Mouse (Mus musculus): ENCODE results near the gene Tpsab1. TPM values are rescaled to one million over a fixed set of nuclear protein-coding genes. Genes with fewer than 3 reads are reported as not detected.

The Tpsab1 gene
- polyA plus RNA-seq (2015; fragmentation: Nextera tagmentation; extraction: Ambion mirVana): not detected in 2 replicates

DNA sequence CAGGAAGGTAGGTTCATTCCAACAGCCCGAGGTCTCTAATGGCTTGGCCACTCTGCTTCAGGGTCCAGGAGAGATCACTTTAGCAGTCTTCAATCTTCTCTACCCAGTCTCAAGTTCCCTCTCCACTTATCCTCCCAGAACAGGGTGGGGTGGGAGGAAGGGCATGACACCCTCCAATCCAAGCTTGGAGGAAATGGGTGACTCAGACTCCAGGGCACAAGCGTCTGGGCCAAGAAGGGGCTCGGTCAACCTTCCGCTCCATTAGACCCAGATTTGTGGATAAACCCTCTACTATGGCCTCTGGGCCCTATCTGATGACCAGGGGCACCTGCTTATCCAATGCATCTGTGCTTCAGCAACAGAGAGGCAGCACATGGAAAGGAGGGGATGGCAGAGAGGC, at the start of gene Tpsab1:
TSS of gene Tpsab1 (minus strand) at position 101 of the 400 bp plus-strand sequence.
- H3K4me2 ChIP-seq: no peak within 1 kb of the TSS
- H3K27me3 ChIP-seq (replicated peaks): peaks cover 11% of the 10 kb centered on the region; the same call in 1 of the 2 replicates
- ATAC-seq (ENCODE audit: extremely low read depth, insufficient number of reproducible peaks, low FRiP score, low TSS enrichment): no peak
- H3K9ac ChIP-seq: no peak within 1 kb of the TSS
- 81% methylated on average over 4 of the region's 4 CpGs for WGBS
- H3K9me3 ChIP-seq: no peaks in the 10 kb centered on the region
- H3K27ac ChIP-seq (replicated peaks): no peak within 1 kb of the TSS
- no peaks in the 10 kb centered on the region for H3K36me3 ChIP-seq
- no peaks in the 10 kb centered on the region for H3K4me1 ChIP-seq
- H3K4me3 ChIP-seq: no peak within 1 kb of the TSS

DNA sequence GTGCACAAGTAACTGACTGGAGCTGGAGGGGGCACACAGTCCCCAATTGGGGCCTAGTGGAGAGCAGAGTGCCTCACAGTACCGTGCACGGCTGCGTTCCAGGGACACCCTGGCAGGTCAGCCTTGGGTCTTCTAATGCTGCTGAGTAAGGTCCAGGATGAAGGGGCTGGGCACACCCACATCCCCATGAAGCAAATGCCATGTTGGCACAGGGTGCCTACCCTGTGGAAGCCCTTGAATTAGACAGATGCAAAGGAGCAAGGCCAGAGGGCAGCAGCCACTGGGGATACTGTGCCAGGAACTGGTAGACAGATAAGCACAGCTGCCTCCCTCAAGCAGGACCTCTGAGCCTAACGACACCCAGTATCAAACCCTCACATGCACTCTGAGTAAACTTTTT, 49.2 kb upstream of the Tpsab1 start:
- no peaks in the 10 kb centered on the region for H3K27me3 ChIP-seq (replicated peaks)
- no peak overlapping the region for H3K27ac ChIP-seq (replicated peaks)
- H3K9ac ChIP-seq: no peak overlapping the region
- peaks cover 17% of the 10 kb centered on the region for H3K4me1 ChIP-seq
- H3K4me2 ChIP-seq: no peak overlapping the region
- no peak overlapping the region for H3K4me3 ChIP-seq
- ATAC-seq (ENCODE audit: extremely low read depth, insufficient number of reproducible peaks, low FRiP score, low TSS enrichment): no peak
- WGBS: 74% methylated on average over 4 of the region's 4 CpGs
- H3K36me3 ChIP-seq: peaks cover 60% of the 10 kb centered on the region
- no peaks in the 10 kb centered on the region for H3K9me3 ChIP-seq

DNA sequence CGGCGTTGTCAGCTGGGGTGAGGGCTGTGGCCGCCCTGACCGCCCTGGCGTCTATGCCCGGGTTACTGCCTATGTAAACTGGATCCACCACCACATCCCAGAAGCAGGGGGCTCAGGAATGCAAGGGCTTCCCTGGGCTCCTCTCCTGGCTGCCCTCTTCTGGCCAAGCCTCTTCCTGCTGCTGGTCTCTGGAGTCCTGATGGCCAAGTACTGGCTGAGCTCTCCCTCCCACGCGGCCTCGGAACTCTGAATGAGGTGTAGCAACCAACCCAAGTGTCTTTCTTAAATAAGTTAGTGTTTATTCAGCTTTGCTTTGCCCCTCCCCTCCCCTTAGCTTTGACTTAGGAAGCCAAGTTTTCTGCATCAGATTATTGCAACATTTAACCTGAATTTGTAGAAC, 28.6 kb upstream of the Tpsab1 start:
- Histone ChIP-seq H3K9ac (no peak overlapping the region), H3K27ac (replicated peaks) (no peak overlapping the region), H3K4me1 (no peaks in the 10 kb centered on the region), H3K27me3 (replicated peaks) (0 out of 2 replicates have a peak, but pooled peaks cover 3% of the 10 kb centered on the region), H3K4me3 (no peak overlapping the region), H3K4me2 (no peak overlapping the region), H3K9me3 (no peaks in the 10 kb centered on the region), H3K36me3 (peaks cover 44% of the 10 kb centered on the region)
- no peak for ATAC-seq (ENCODE audit: extremely low read depth, insufficient number of reproducible peaks, low FRiP score, low TSS enrichment)
- 35% methylated on average over 9 of the region's 9 CpGs for WGBS

DNA sequence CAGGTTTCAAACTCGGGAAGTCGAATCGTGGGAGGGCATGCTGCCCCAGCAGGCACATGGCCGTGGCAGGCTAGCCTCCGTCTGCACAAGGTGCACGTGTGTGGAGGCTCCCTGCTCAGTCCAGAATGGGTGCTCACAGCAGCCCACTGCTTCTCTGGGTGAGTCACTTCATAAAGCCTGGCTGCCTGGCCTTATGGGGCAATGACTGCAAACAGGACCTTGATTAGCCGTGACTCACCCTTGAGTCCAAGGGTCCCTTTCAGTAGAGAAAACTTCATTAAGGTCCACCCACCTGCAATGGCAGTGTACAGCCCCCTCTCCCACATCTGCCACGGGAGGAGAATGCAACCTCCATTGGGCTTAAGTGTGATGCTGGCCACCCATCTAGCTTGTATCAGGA, 27.1 kb upstream of the Tpsab1 start:
- Histone ChIP-seq H3K4me1 (no peaks in the 10 kb centered on the region), H3K27ac (replicated peaks) (no peak overlapping the region), H3K4me2 (no peak overlapping the region), H3K4me3 (no peak overlapping the region), H3K9me3 (no peaks in the 10 kb centered on the region), H3K27me3 (replicated peaks) (peaks cover 3% of the 10 kb centered on the region; the same call in 1 of the 2 replicates), H3K9ac (no peak overlapping the region), H3K36me3 (peaks cover 32% of the 10 kb centered on the region)
- no peak for ATAC-seq (ENCODE audit: extremely low read depth, insufficient number of reproducible peaks, low FRiP score, low TSS enrichment)
- 69% methylated on average over 8 of the region's 8 CpGs for WGBS

DNA sequence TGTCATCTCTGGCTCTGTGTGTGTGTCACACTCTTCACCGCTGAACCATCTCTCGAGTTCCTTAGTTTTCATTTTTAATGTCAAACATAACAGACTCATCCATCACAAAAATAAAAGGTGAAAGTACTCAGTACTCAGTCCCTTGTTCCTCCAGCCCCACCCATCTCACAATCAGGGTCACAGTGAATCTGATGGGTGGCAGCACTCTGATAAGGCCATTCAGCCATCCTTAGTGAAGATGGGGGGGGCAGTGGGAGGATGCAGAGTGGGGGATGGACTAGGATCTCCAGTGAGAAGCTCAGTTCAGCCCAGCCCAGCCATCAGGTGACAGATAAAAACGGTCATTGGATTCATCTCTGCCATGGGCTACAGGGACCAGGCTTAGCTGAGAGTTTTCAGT, 23.6 kb upstream of the Tpsab1 start, which contains the start of gene Tpsg1:
TSS of gene Tpsg1 (plus strand) at position 301 of the 400 bp plus-strand sequence.
- Histone ChIP-seq H3K27ac (replicated peaks) (no peak within 1 kb of the TSS), H3K9me3 (no peaks in the 10 kb centered on the region), H3K9ac (no peak within 1 kb of the TSS), H3K4me3 (no peak within 1 kb of the TSS), H3K4me2 (no peak within 1 kb of the TSS), H3K36me3 (no peaks in the 10 kb centered on the region), H3K4me1 (no peaks in the 10 kb centered on the region), H3K27me3 (replicated peaks) (peaks cover 25% of the 10 kb centered on the region)
- WGBS: 70% methylated on average over 3 of the region's 3 CpGs
- ATAC-seq (ENCODE audit: extremely low read depth, insufficient number of reproducible peaks, low FRiP score, low TSS enrichment): no peak

DNA sequence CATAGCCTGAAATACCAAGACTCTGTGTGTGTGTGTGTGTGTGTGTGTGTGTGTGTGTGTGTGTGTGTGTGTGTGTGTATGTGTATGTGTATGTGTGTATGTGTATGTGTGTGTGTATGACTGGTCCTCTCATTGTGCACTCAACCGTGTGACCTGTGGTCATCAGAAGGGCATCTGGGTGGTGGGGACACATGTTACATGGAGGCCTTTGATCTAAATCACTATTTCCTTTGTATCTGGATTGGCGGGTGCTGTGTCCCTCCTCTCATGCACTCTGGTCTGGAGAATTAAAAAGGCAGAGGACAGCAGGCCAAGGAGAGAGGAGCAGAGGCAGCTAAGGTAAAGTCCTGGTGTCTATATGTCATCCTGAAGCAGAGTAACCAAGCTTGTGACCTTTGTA, 20.6 kb upstream of the Tpsab1 start, which contains the start of gene Tpsb2:
TSS of gene Tpsb2 (plus strand) at position 301 of the 400 bp plus-strand sequence.
- no peak within 1 kb of the TSS for H3K27ac ChIP-seq (replicated peaks)
- no peak within 1 kb of the TSS for H3K9ac ChIP-seq
- no peak within 1 kb of the TSS for H3K4me3 ChIP-seq
- H3K4me2 ChIP-seq: no peak within 1 kb of the TSS
- ATAC-seq (ENCODE audit: extremely low read depth, insufficient number of reproducible peaks, low FRiP score, low TSS enrichment): no peak
- peaks cover 25% of the 10 kb centered on the region for H3K27me3 ChIP-seq (replicated peaks)
- 64% methylated on average over 2 of the region's 2 CpGs for WGBS
- no peaks in the 10 kb centered on the region for H3K9me3 ChIP-seq
- H3K4me1 ChIP-seq: no peaks in the 10 kb centered on the region
- H3K36me3 ChIP-seq: no peaks in the 10 kb centered on the region

DNA sequence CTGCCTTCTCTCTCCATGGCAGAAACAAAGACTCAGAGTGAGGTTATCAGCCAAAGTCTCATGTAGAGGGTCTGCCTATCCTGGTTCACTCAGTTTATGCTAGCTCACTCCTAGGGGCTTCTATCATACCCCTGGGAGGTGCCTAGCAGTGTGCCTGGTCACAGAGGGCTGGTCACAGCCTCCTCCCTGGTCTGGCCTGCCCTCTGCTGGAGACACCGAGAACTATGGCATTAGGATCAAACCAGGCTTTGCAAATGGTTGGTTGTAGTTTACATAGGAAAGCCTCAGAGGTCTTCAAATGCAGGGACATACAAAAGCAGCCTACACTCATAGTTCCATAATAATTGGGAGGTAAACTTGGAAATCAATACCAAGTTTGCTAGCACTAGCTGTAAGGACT, 18.4 kb upstream of the Tpsab1 start:
- Histone ChIP-seq H3K9ac (no peak overlapping the region), H3K27ac (replicated peaks) (no peak overlapping the region), H3K9me3 (no peaks in the 10 kb centered on the region), H3K4me3 (no peak overlapping the region), H3K27me3 (replicated peaks) (peaks cover 25% of the 10 kb centered on the region), H3K4me1 (no peaks in the 10 kb centered on the region), H3K4me2 (no peak overlapping the region), H3K36me3 (no peaks in the 10 kb centered on the region)
- 6% methylated on average over 1 of the region's 1 CpGs for WGBS
- ATAC-seq (ENCODE audit: extremely low read depth, insufficient number of reproducible peaks, low FRiP score, low TSS enrichment): no peak

DNA sequence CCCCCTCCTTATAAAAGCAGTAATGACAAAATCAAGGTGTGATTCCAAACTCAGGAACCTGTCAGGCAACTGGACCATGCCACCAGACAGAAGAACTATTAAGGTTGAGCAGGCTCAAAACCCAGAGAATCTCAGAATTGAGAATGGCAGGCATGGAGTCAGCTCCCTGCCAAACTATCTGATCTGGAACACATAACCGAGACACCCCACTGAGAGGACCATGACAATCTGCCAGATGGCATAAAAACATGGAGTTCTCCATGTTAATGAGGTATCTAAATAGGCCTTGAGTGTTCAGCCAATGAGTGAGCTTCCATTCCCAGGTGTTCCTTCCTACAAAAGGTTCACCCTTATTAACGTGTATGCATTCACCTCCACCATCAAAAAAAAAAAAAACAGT, 15.9 kb upstream of the Tpsab1 start:
- H3K9ac ChIP-seq: no peak overlapping the region
- WGBS: 57% methylated on average over 2 of the region's 2 CpGs
- H3K9me3 ChIP-seq: no peaks in the 10 kb centered on the region
- H3K4me3 ChIP-seq: no peak overlapping the region
- no peak overlapping the region for H3K27ac ChIP-seq (replicated peaks)
- peaks cover 16% of the 10 kb centered on the region for H3K27me3 ChIP-seq (replicated peaks)
- no peaks in the 10 kb centered on the region for H3K4me1 ChIP-seq
- H3K4me2 ChIP-seq: no peak overlapping the region
- H3K36me3 ChIP-seq: no peaks in the 10 kb centered on the region
- no peak for ATAC-seq (ENCODE audit: extremely low read depth, insufficient number of reproducible peaks, low FRiP score, low TSS enrichment)

DNA sequence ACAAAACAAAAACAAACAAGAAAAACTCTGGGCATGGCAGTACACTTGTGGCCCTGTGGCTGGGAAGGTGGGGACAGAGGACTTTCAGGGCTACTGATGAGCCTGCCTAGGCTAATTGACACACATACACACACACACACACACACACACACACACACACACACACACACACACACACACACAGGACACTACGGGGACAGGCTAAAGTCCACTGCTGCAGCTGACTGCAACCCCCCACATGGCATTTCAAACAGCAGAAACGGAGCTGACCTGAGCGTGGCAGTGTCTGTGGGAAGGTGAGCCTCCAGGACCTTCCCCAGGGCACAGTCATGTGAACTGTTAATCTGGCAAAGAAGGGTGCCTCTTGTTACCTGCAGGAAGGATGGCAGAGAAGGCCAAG, 3.9 kb downstream of the Tpsab1 start:
- no peaks in the 10 kb centered on the region for H3K4me1 ChIP-seq
- no peak overlapping the region for H3K27ac ChIP-seq (replicated peaks)
- H3K9me3 ChIP-seq: no peaks in the 10 kb centered on the region
- WGBS: 65% methylated on average over 3 of the region's 3 CpGs
- H3K27me3 ChIP-seq (replicated peaks): peaks cover 9% of the 10 kb centered on the region; the same call in 1 of the 2 replicates
- H3K36me3 ChIP-seq: no peaks in the 10 kb centered on the region
- ATAC-seq (ENCODE audit: extremely low read depth, insufficient number of reproducible peaks, low FRiP score, low TSS enrichment): no peak
- H3K4me2 ChIP-seq: no peak overlapping the region
- H3K4me3 ChIP-seq: no peak overlapping the region
- no peak overlapping the region for H3K9ac ChIP-seq

DNA sequence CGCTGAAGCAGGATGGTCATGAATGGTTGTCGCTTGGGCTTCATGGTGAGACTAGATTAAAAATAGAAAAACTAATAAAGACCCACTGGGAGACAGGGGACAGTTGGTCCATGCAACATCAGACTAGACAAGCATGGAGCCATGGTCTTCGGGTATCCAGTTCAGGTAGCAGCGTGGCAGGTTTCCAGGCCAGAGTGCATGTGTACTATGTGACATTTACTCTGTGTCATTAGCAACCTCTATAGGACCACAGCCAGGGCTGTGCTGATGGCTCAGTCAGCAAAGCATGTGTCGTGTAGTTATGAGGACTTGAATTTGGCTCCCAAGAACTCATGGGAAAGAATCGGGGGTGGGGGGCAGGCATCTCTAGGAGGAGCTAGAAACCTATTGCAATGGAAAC, 5.4 kb downstream of the Tpsab1 start:
- H3K9me3 ChIP-seq: no peaks in the 10 kb centered on the region
- no peak for ATAC-seq (ENCODE audit: extremely low read depth, insufficient number of reproducible peaks, low FRiP score, low TSS enrichment)
- 77% methylated on average over 6 of the region's 6 CpGs for WGBS
- no peak overlapping the region for H3K27ac ChIP-seq (replicated peaks)
- H3K4me1 ChIP-seq: no peaks in the 10 kb centered on the region
- no peak overlapping the region for H3K4me2 ChIP-seq
- no peak overlapping the region for H3K9ac ChIP-seq
- no peaks in the 10 kb centered on the region for H3K36me3 ChIP-seq
- no peak overlapping the region for H3K4me3 ChIP-seq
- peaks cover 7% of the 10 kb centered on the region; the same call in 1 of the 2 replicates for H3K27me3 ChIP-seq (replicated peaks)

DNA sequence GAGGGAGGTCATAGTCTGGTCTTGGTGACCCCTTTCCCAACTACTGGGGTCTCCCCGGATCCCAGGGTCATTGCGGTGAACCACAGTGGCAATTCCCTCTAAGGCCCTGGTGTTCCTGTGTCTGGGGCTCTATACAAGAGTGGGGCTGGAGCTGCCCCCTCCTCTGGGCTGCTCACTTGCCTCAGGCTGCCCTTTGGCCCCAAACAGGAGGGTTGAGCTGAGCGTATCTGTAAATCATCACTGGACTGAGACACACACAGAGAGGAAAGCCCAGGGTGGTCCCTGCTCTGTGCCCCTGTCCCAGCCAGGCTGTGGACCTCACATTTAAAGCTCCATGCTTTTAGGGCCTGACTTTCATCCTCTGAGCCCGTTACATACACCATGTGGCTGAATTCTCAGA, 7.1 kb downstream of the Tpsab1 start:
- WGBS: 79% methylated on average over 4 of the region's 4 CpGs
- Histone ChIP-seq H3K4me2 (no peak overlapping the region), H3K4me3 (no peak overlapping the region), H3K9me3 (no peaks in the 10 kb centered on the region), H3K27me3 (replicated peaks) (peaks cover 21% of the 10 kb centered on the region), H3K9ac (no peak overlapping the region), H3K27ac (replicated peaks) (no peak overlapping the region), H3K36me3 (no peaks in the 10 kb centered on the region), H3K4me1 (no peaks in the 10 kb centered on the region)
- no peak for ATAC-seq (ENCODE audit: extremely low read depth, insufficient number of reproducible peaks, low FRiP score, low TSS enrichment)

DNA sequence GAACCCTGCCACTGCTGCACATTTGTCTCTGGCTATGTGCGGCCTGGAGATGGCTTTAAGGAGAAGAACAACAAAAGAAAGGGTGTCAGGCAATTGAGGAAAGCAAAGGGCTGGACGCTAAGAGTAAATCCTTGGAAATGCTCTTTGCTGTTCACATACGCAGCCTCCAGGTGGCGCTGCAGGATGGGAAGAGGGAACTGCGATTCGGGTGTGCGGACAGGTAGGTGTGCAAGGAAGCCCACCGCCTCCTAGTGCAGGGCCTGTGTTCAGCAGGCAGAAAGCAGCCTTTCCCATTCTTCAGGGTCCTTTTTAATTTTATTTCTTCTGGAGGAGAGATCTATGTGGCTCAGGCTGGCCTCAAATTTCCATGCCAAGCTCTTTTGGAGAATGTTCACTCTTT, 11.4 kb downstream of the Tpsab1 start:
- Histone ChIP-seq H3K4me2 (no peak overlapping the region), H3K27ac (replicated peaks) (no peak overlapping the region), H3K9ac (no peak overlapping the region), H3K36me3 (no peaks in the 10 kb centered on the region), H3K4me1 (no peaks in the 10 kb centered on the region), H3K27me3 (replicated peaks) (peaks cover 59% of the 10 kb centered on the region), H3K4me3 (no peak overlapping the region), H3K9me3 (no peaks in the 10 kb centered on the region)
- ATAC-seq (ENCODE audit: extremely low read depth, insufficient number of reproducible peaks, low FRiP score, low TSS enrichment): no peak
- whole genome bisulfite sequencing: 1% methylated on average over 8 of the region's 8 CpGs

All from heart, embryonic 13.5 days (tissue).